Mouse (Mus musculus) limb, embryonic 14.5 days (tissue): ENCODE results near the gene H2-DMb2. TPM values are rescaled to one million over a fixed set of nuclear protein-coding genes. Genes with fewer than 3 reads are reported as not detected.

Experiments
- ATAC-seq: fragments of 200-750 bp; cut with Nextera tagmentation; 2 replicates; pipeline ENCODE4 v1.8.0; 2017; ENCODE audit warnings: low read depth, moderate number of reproducible peaks, moderate TSS enrichment; ENCODE audit not compliant: low FRiP score
- DNase-seq: peaks from one replicate; pipeline ENCODE4 v3.0.0-alpha.2; 2015; ENCODE audit warnings: low spot score
- H3K27ac ChIP-seq: fragments of 300-500 bp; sonication (generic); replicated peaks from 2 replicates; pipeline ENCODE4 v1.5.1; 2014; ENCODE audit warnings: low read depth, mild to moderate bottlenecking, low read length, moderate library complexity, mixed read lengths
- H3K27me3 ChIP-seq: fragments of 300-500 bp; sonication (generic); 2 replicates; pipeline ENCODE4 v1.6.1; 2014; ENCODE audit warnings: low read length, mixed read lengths; ENCODE audit not compliant: control insufficient read depth, insufficient read depth
- H3K36me3 ChIP-seq: fragments of 300-500 bp; sonication (generic); 2 replicates; pipeline ENCODE4 v1.6.1; 2014; ENCODE audit warnings: mild to moderate bottlenecking, low read length, moderate library complexity, mixed read lengths; ENCODE audit not compliant: control insufficient read depth, insufficient read depth
- H3K4me1 ChIP-seq: fragments of 300-500 bp; sonication (generic); 2 replicates; pipeline ENCODE4 v1.6.1; 2014; ENCODE audit warnings: antibody characterized with exemption, low read length, mixed read lengths; ENCODE audit not compliant: control insufficient read depth, insufficient read depth
- H3K4me2 ChIP-seq: fragments of 300-500 bp; sonication (generic); replicated peaks from 2 replicates; pipeline ENCODE4 v1.6.1; 2014; ENCODE audit warnings: low read depth, mild to moderate bottlenecking, low read length, moderate library complexity; ENCODE audit not compliant: severe bottlenecking
- H3K4me3 ChIP-seq: fragments of 300-500 bp; sonication (generic); replicated peaks from 2 replicates; pipeline ENCODE4 v1.5.1; 2014; ENCODE audit warnings: low read length
- H3K9ac ChIP-seq: fragments of 300-500 bp; sonication (generic); 2 replicates; pipeline ENCODE4 v1.6.1; 2014; ENCODE audit warnings: mild to moderate bottlenecking, low read depth, low read length, moderate library complexity; ENCODE audit not compliant: severe bottlenecking
- H3K9me3 ChIP-seq: fragments of 300-500 bp; sonication (generic); 2 replicates; pipeline ENCODE4 v1.6.1; 2016; ENCODE audit warnings: low read length; ENCODE audit not compliant: control insufficient read depth
- POLR2A ChIP-seq: fragments of 200-500 bp; IDR thresholded peaks from 2 replicates; pipeline ENCODE4 v1.8.0; 2012; ENCODE audit warnings: inconsistent platforms, mild to moderate bottlenecking, moderate library complexity, borderline replicate concordance; ENCODE audit not compliant: insufficient read depth, insufficient read length; ENCODE audit errors: extremely low read depth
- WGBS: fragments of 180-500 bp; shearing (Covaris S2); extraction: QIAGEN DNeasy Blood & Tissue Kit; methylation state at CpG from one replicate; pipeline ENCODE4 v1.1.7; 2014; 5-methylcytosine and 5-hydroxymethylcytosine counted together
- polyA plus RNA-seq, 2 experiments: library from polyadenylated mRNA; depleted of rRNA in 1 of 2; stranded (reverse) in 1 of 2; unstranded in 1 of 2; fragments of >200 nt; fragmentation: Nextera tagmentation in 1 of 2; extraction: Ambion mirVana in 1 of 2; gene quantifications; 2 replicates each; pipeline versions ENCODE4 v1.2.1 to v1.2.3; 2012 to 2014

H2-DMb2 gene
- polyA plus RNA-seq, 2 experiments = 0.23 to 0.31 TPM

- no peaks in the 10 kb centered on the region for H3K27me3 ChIP-seq
- H3K4me2 ChIP-seq = peak within 1 kb of the TSS; percentile 97
- TF ChIP-seq POLR2A = peak; percentile 100
- H3K4me1 ChIP-seq = peaks cover 23% of the 10 kb centered on the region
- H3K9ac ChIP-seq = peak within 1 kb of the TSS; percentile 97
- H3K9me3 ChIP-seq = no peaks in the 10 kb centered on the region
- peak within 1 kb of the TSS; percentile 100 for H3K4me3 ChIP-seq
- H3K27ac ChIP-seq = peak within 1 kb of the TSS; percentile 100
- peaks cover 45% of the 10 kb centered on the region for H3K36me3 ChIP-seq
- ATAC-seq (peak; percentile 77), DNase-seq (peak; percentile 99)
- under 1% methylated on average over 73 of the region's 96 CpGs for WGBS
These were observed 23.6 kb upstream of the H2-DMb2 start, which contains the start of gene H2-DMa for GRCm38 (mm10) chr17:34119249-34120179. H2-DMa (plus strand) TSS chr17:34119541.

- Histone ChIP-seq H3K4me2 (peak overlapping the region; percentile 97), H3K27ac (peak overlapping the region; percentile 100), H3K9ac (peak overlapping the region; percentile 97), H3K4me1 (peaks cover 19% of the 10 kb centered on the region), H3K4me3 (peak overlapping the region; percentile 100), H3K27me3 (no peaks in the 10 kb centered on the region), H3K36me3 (peaks cover 38% of the 10 kb centered on the region), H3K9me3 (no peaks in the 10 kb centered on the region)
- WGBS = 0% methylated on average over 29 of the region's 42 CpGs
- ATAC-seq (0 out of 2 replicates have a peak, but pooled peaks have one; percentile 4), DNase-seq (peak; percentile 88)
- no peak; the same call in 1 of the 2 replicates for TF ChIP-seq POLR2A
These were observed 22.9 kb upstream of the H2-DMb2 start for GRCm38 (mm10) chr17:34120180-34120723.

GRCm38 (mm10) chr17:34120814-34121171 lies 22.3 kb upstream of the H2-DMb2 start:
- no peak for DNase-seq
- peak overlapping the region; percentile 100 for H3K27ac ChIP-seq
- peaks cover 14% of the 10 kb centered on the region for H3K4me1 ChIP-seq
- H3K4me2 ChIP-seq = peak overlapping the region; percentile 97
- peak overlapping the region; percentile 97 for H3K9ac ChIP-seq
- H3K36me3 ChIP-seq = peaks cover 32% of the 10 kb centered on the region
- under 1% methylated on average over 26 of the region's 31 CpGs for WGBS
- no peak for ATAC-seq
- TF ChIP-seq POLR2A = 0 out of 2 replicates have a peak, but pooled peaks have one; percentile 13
- no peaks in the 10 kb centered on the region for H3K9me3 ChIP-seq
- no peaks in the 10 kb centered on the region for H3K27me3 ChIP-seq
- H3K4me3 ChIP-seq = peak overlapping the region; percentile 100

- H3K27me3 ChIP-seq = no peaks in the 10 kb centered on the region
- DNase-seq = peak; percentile 93
- H3K36me3 ChIP-seq = peaks cover 27% of the 10 kb centered on the region
- peak; percentile 32 for ATAC-seq
- H3K4me1 ChIP-seq = peaks cover 12% of the 10 kb centered on the region
- peak overlapping the region; percentile 97 for H3K9ac ChIP-seq
- WGBS = 0% methylated on average over 17 of the region's 35 CpGs
- H3K9me3 ChIP-seq = no peaks in the 10 kb centered on the region
- peak overlapping the region; percentile 97 for H3K4me2 ChIP-seq
- TF ChIP-seq POLR2A = no peak; the same call in 1 of the 2 replicates
- peak overlapping the region; percentile 100 for H3K4me3 ChIP-seq
- H3K27ac ChIP-seq = peak overlapping the region; percentile 100
These were observed 21.8 kb upstream of the H2-DMb2 start for GRCm38 (mm10) chr17:34121172-34121878.

GRCm38 (mm10) chr17:34121879-34122187 lies 21.3 kb upstream of the H2-DMb2 start:
- Histone ChIP-seq H3K9me3 (no peaks in the 10 kb centered on the region), H3K9ac (peak overlapping the region; percentile 97), H3K36me3 (peaks cover 22% of the 10 kb centered on the region), H3K4me3 (peak overlapping the region; percentile 100), H3K4me1 (peaks cover 8% of the 10 kb centered on the region), H3K27me3 (no peaks in the 10 kb centered on the region), H3K27ac (peak overlapping the region; percentile 100), H3K4me2 (peak overlapping the region; percentile 97)
- 2% methylated on average over 7 of the region's 10 CpGs for WGBS
- ATAC-seq (no peak), DNase-seq (no peak)
- TF ChIP-seq POLR2A = no peak
